Mouse (Mus musculus) activated CD4-positive, CD25-positive, alpha-beta regulatory T cell, adult 4 months (primary cell): ENCODE measurements at regions not wholly inside any gene's neighbourhood (a gene's known extent, or its start where the extent isn't known, plus 50 kb on each side); places are given as distances from the start of the nearest gene placed in this dataset.
A peak's percentile ranks its signal among the peaks of the same experiment; 100 is the strongest.

ENCODE experiments used
- ATAC-seq: one replicate; pipeline ENCODE4 v1.8.0; 2017

GRCm38 (mm10) chr13:85035903-85036302, 153.3 kb upstream of the Ccnh start:
- ATAC-seq: no peak

- no peak for ATAC-seq
These were observed 152.4 kb upstream of the Ccnh start for GRCm38 (mm10) chr13:85036830-85037229.

- no peak for ATAC-seq
These were observed 122.3 kb upstream of the Ccnh start for GRCm38 (mm10) chr13:85066585-85067550.

GRCm38 (mm10) chr13:85067551-85068283, 121.5 kb upstream of the Ccnh start:
- ATAC-seq: no peak

- ATAC-seq: no peak
These were observed 120.8 kb upstream of the Ccnh start for GRCm38 (mm10) chr13:85068403-85068802.

GRCm38 (mm10) chr13:85083335-85083734, 105.9 kb upstream of the Ccnh start:
- no peak for ATAC-seq

GRCm38 (mm10) chr13:85083742-85084141, 105.5 kb upstream of the Ccnh start:
- ATAC-seq: no peak

GRCm38 (mm10) chr13:85096174-85096573, 93.0 kb upstream of the Ccnh start:
- ATAC-seq: no peak

- ATAC-seq: no peak
These were observed 65.9 kb upstream of the Ccnh start for GRCm38 (mm10) chr13:85123309-85123708.

GRCm38 (mm10) chr13:85126573-85127547, 62.3 kb upstream of the Ccnh start:
- ATAC-seq: peak; percentile 99

GRCm38 (mm10) chr13:85127548-85127925, 61.7 kb upstream of the Ccnh start:
- ATAC-seq: no peak
